Mouse (Mus musculus) thymus, adult 2 months (tissue): ENCODE results near the gene Atp5b. TPM values are rescaled to one million over a fixed set of nuclear protein-coding genes. Genes with fewer than 3 reads are reported as not detected.

ENCODE experiments used
- DNase-seq: peaks from one replicate; pipeline ENCODE4 v3.0.0; 2021
- H3K27ac ChIP-seq: fragments of 200-500 bp; 2 replicates; pipeline ENCODE4 v1.5.1; 2012; ENCODE audit warnings: low read length, control low read depth; ENCODE audit not compliant: control insufficient read depth, insufficient read depth
- H3K27me3 ChIP-seq: fragments of 200-500 bp; 2 replicates; pipeline ENCODE4 v1.6.1; 2012; ENCODE audit warnings: mild to moderate bottlenecking, low read length, moderate library complexity, mixed read lengths; ENCODE audit not compliant: control insufficient read depth, insufficient read depth
- H3K36me3 ChIP-seq: fragments of 200-500 bp; 2 replicates; pipeline ENCODE4 v1.6.1; 2012; ENCODE audit warnings: mild to moderate bottlenecking, low read length, moderate library complexity; ENCODE audit not compliant: control insufficient read depth, insufficient read depth
- H3K4me1 ChIP-seq: fragments of 200-500 bp; replicated peaks from 2 replicates; pipeline ENCODE4 v1.6.1; 2012; ENCODE audit warnings: low read length; ENCODE audit not compliant: control insufficient read depth, insufficient read depth
- H3K4me3 ChIP-seq: fragments of 200-500 bp; 2 replicates; pipeline ENCODE4 v1.5.1; 2012; ENCODE audit warnings: mild to moderate bottlenecking, low read length, control low read depth, moderate library complexity; ENCODE audit not compliant: control insufficient read depth, insufficient read depth
- CTCF ChIP-seq: fragments of 200-500 bp; IDR thresholded peaks from 2 replicates; pipeline ENCODE4 v1.5.1; 2012; ENCODE audit warnings: mild to moderate bottlenecking, control low read depth, low read length, moderate library complexity, borderline replicate concordance; ENCODE audit not compliant: control insufficient read depth, poor library complexity, insufficient read depth; ENCODE audit errors: extremely low read depth
- POLR2A ChIP-seq: fragments of 200-500 bp; IDR thresholded peaks from 2 replicates; pipeline ENCODE4 v1.6.1; 2012; ENCODE audit warnings: mild to moderate bottlenecking, low read length, control low read depth, moderate library complexity; ENCODE audit not compliant: control insufficient read depth, poor library complexity, insufficient read depth; ENCODE audit errors: extremely low read depth
- WGBS: fragments of 180-500 bp; shearing (Covaris S2); methylation state at CpG from one replicate; pipeline ENCODE4 v1.1.7; 2018; 5-methylcytosine and 5-hydroxymethylcytosine counted together
- polyA plus RNA-seq: library from polyadenylated mRNA; depleted of rRNA; stranded (reverse); fragments of >200 nt; gene quantifications from 2 replicates; pipeline ENCODE4 v1.2.3, GENCODE M21; 2012; rRNA removed

Gene Atp5b
- polyA plus RNA-seq, 1 experiment, result 4,074 TPM

DNA sequence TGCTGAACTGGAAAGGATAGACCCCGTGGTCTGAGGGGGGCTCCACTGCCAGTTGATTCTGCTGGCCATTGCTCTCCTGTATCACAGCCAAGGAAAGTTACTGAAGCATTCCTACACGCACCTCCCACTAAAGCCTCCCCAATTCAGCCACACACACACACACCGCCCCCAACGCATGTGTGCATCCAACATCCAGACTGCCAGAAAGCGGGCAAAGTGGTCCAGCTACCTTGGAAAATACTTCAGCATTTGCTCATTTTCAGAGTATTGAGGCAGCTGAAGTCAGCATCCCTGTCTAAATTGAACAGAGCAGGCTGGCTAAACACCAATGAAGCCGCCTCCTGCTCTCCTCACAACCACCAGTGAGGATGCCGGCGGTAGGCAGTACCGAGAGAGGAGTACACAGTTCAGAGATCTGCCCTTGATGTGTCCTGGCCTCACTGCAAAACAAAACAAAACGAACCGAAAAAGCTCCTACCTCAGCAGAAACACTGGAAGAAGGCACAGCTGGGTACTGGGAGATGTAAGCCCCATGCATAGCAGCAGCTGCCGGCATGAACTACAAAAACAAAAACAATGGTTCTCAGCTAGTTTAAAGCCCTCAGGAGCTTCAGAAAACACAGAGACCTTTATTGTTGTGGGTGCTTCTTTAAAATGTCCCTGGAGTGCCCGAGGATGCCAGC lies 50.7 kb downstream of the Atp5b start:
- TF ChIP-seq CTCF (no peak), POLR2A (no peak)
- WGBS, result 84% methylated on average over 13 of the region's 13 CpGs
- no peak overlapping the region for H3K27ac ChIP-seq
- DNase-seq, result no peak
- no peaks in the 10 kb centered on the region for H3K27me3 ChIP-seq
- H3K36me3 ChIP-seq, result peaks cover 13% of the 10 kb centered on the region
- no peak overlapping the region for H3K4me3 ChIP-seq
- H3K4me1 ChIP-seq, result peaks cover 26% of the 10 kb centered on the region

DNA sequence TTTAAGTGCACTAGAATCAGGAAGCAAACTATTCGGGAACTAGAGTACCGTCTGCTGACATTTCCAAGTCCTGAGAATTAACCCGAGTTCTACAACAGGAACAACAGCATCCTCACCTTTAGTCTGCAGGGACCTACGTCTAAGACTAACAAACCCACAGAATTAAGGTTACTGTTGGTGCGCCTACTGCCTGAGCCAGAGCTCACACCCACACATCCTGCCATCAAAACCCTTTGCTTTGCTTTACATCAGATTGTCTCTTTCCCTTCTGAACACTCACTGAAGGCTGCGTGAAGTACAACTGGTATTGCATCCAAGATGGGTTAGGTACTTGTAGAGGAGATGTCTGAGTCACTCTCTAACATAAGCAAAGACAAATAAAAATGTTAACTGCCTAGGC lies 52.3 kb downstream of the Atp5b start:
- 65% methylated on average over 6 of the region's 6 CpGs for WGBS
- peak; percentile 32 for DNase-seq
- peaks cover under 1% of the 10 kb centered on the region for H3K36me3 ChIP-seq

More for the DNA sequence above, 52.3 kb downstream of the Atp5b start:
- H3K27me3 ChIP-seq, result no peaks in the 10 kb centered on the region
- peaks cover 22% of the 10 kb centered on the region for H3K4me1 ChIP-seq
- peak overlapping the region; percentile 61; the same call in 1 of the 2 replicates for H3K27ac ChIP-seq
- TF ChIP-seq CTCF (no peak), POLR2A (no peak)
- H3K4me3 ChIP-seq, result no peak overlapping the region

Other genes with a start within 250 kb of the Atp5b start
- gene Rdh19, start 233.3 kb upstream of the Atp5b start, polyA plus RNA-seq, result not detected in 2 replicates
- 0.32 TPM in 1 of 2 replicates, not detected in the other for gene Rdh16f2, start 216.8 kb upstream of the Atp5b start, polyA plus RNA-seq
- gene Rdh7, start 194.5 kb upstream of the Atp5b start, polyA plus RNA-seq, result 0.11 and 1.7 TPM in 2 replicates
- 0.52 and 1.3 TPM in 2 replicates for gene Sdr9c7, start 184.8 kb upstream of the Atp5b start, polyA plus RNA-seq
- gene Hsd17b6, start 75.7 kb upstream of the Atp5b start, polyA plus RNA-seq, result 1.2 and 1.6 TPM in 2 replicates
- 20.8 and 21.1 TPM in 2 replicates for gene Prim1, start 68.1 kb upstream of the Atp5b start, polyA plus RNA-seq
- gene Naca, start 47.7 kb upstream of the Atp5b start, polyA plus RNA-seq, result 204 and 209 TPM in 2 replicates
- gene Ptges3, start 24.3 kb upstream of the Atp5b start, polyA plus RNA-seq, result 55.7 and 99.1 TPM in 2 replicates
- gene Baz2a, start 8.3 kb downstream of the Atp5b start, polyA plus RNA-seq, result 126 and 131 TPM in 2 replicates
- gene Rbms2, start 97.0 kb downstream of the Atp5b start, polyA plus RNA-seq, result 65.3 and 76.2 TPM in 2 replicates
- 1.2 and 6.6 TPM in 2 replicates for gene Gls2, start 111.2 kb downstream of the Atp5b start, polyA plus RNA-seq
- gene Spryd4, start 128.5 kb downstream of the Atp5b start, polyA plus RNA-seq, result 9.8 and 10.9 TPM in 2 replicates
- gene Mip, start 142.6 kb downstream of the Atp5b start, polyA plus RNA-seq, result 0.19 and 0.24 TPM in 2 replicates
- gene Timeless, start 148.8 kb downstream of the Atp5b start, polyA plus RNA-seq, result 21.3 and 29.3 TPM in 2 replicates
- 0.39 and 0.96 TPM in 2 replicates for gene Apon, start 170.8 kb downstream of the Atp5b start, polyA plus RNA-seq
- 0.38 and 4.1 TPM in 2 replicates for gene Apof, start 185.4 kb downstream of the Atp5b start, polyA plus RNA-seq
- 54.9 and 62.0 TPM in 2 replicates for gene Stat2, start 187.3 kb downstream of the Atp5b start, polyA plus RNA-seq
- 2.0 and 2.5 TPM in 2 replicates for gene Il23a, start 215.5 kb downstream of the Atp5b start, polyA plus RNA-seq
- 67.5 and 68.4 TPM in 2 replicates for gene Pan2, start 220.1 kb downstream of the Atp5b start, polyA plus RNA-seq
- gene Cnpy2, start 239.2 kb downstream of the Atp5b start, polyA plus RNA-seq, result 34.3 and 41.7 TPM in 2 replicates